Mouse (Mus musculus) stomach, postnatal 0 days (tissue): ENCODE results near the gene Gm45194.

Experiments
- CTCF ChIP-seq: IDR thresholded peaks from 2 replicates; pipeline ENCODE4 v1.5.1; 2016; ENCODE audit warnings: antibody characterized with exemption, low read depth, mild to moderate bottlenecking, moderate library complexity
- EP300 ChIP-seq: optimal IDR thresholded peaks from 2 replicates; pipeline ENCODE3; 2016; ENCODE audit warnings: antibody characterized with exemption

- no peak for TF ChIP-seq EP300
- no peak for TF ChIP-seq CTCF
Observed at GRCm38 (mm10) chrX:111881251-111881650, 9.9 kb upstream of the Gm45194 start.
